Mouse (Mus musculus) kidney, postnatal 0 days (tissue): ENCODE results near the gene Prickle4. TPM values are rescaled to one million over a fixed set of nuclear protein-coding genes. Genes with fewer than 3 reads are reported as not detected.

Source experiments
- ATAC-seq: fragments of 200-750 bp; cut with Nextera tagmentation; replicated peaks from 2 replicates; pipeline ENCODE4 v1.8.0; 2017; ENCODE audit warnings: low read depth, moderate number of reproducible peaks, moderate TSS enrichment, moderate library complexity; ENCODE audit not compliant: low FRiP score
- DNase-seq: peaks from one replicate; pipeline ENCODE4 v3.0.0-alpha.2; 2016; ENCODE audit warnings: low spot score
- H3K27ac ChIP-seq: fragments of 300-500 bp; sonication (generic); 2 replicates; pipeline ENCODE4 v1.5.1; 2014; ENCODE audit warnings: mild to moderate bottlenecking
- H3K27me3 ChIP-seq: fragments of 300-500 bp; sonication (generic); 2 replicates; pipeline ENCODE4 v1.6.1; 2014; ENCODE audit warnings: low read length, mixed read lengths; ENCODE audit not compliant: insufficient read depth
- H3K36me3 ChIP-seq: fragments of 300-500 bp; sonication (generic); 2 replicates; pipeline ENCODE4 v1.6.1; 2014; ENCODE audit warnings: low read length, mixed read lengths; ENCODE audit not compliant: insufficient read depth
- H3K4me1 ChIP-seq: fragments of 300-500 bp; sonication (generic); replicated peaks from 2 replicates; pipeline ENCODE4 v1.6.1; 2014; ENCODE audit warnings: antibody characterized with exemption, low read length, mixed read lengths; ENCODE audit not compliant: insufficient read depth
- H3K4me2 ChIP-seq: fragments of 300-500 bp; sonication (generic); 2 replicates; pipeline ENCODE4 v1.6.1; 2014; ENCODE audit warnings: mild to moderate bottlenecking, low read length, moderate library complexity, mixed read lengths
- H3K4me3 ChIP-seq: fragments of 300-500 bp; sonication (generic); replicated peaks from 2 replicates; pipeline ENCODE4 v1.5.1; 2014; ENCODE audit warnings: low read depth, low read length
- H3K9ac ChIP-seq: fragments of 300-500 bp; sonication (generic); 2 replicates; pipeline ENCODE4 v1.6.1; 2014; ENCODE audit warnings: low read depth, low read length
- H3K9me3 ChIP-seq: fragments of 300-500 bp; sonication (generic); replicated peaks from 2 replicates; pipeline ENCODE4 v1.6.1; 2016; ENCODE audit warnings: low read length, inconsistent platforms, mixed read lengths
- CTCF ChIP-seq: IDR thresholded peaks from 2 replicates; pipeline ENCODE4 v1.5.1; 2016; ENCODE audit warnings: antibody characterized with exemption, low read depth, mild to moderate bottlenecking, moderate library complexity
- WGBS: fragments of 180-500 bp; shearing (Covaris S2); extraction: QIAGEN DNeasy Blood & Tissue Kit; methylation state at CpG from one replicate; pipeline ENCODE4 v1.1.7; 2014; 5-methylcytosine and 5-hydroxymethylcytosine counted together
- polyA plus RNA-seq: library from polyadenylated mRNA; unstranded; fragments of >200 nt; fragmentation: Nextera tagmentation; extraction: Ambion mirVana; gene quantifications from 2 replicates; pipeline ENCODE4 v1.2.1, GENCODE M21; 2015

Prickle4 gene
- polyA plus RNA-seq, 1 experiment from 2014 or later: 1.1 TPM

DNA sequence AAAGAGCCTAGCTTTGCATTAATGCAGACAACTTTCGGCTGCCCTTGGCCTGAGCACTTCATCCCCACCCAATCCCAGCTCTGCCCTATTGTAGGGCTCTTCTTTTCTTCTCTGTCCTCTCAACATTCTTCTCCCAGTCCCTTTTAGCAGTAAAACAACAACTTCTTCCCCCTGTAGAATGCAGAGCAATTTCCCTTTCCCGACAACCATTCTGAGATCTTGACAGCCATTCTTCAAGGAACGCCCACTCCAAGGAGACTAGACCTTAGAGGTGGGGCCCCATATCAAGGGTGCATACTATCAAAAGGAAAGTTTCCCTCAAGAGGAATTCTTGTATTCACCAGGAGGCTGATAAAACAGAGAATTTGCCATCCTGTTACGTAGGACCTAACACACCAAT lies 45.6 kb downstream of the Prickle4 start:
- Histone ChIP-seq H3K36me3 (no peaks in the 10 kb centered on the region), H3K4me2 (no peak overlapping the region), H3K9ac (no peak overlapping the region), H3K27me3 (no peaks in the 10 kb centered on the region), H3K9me3 (no peaks in the 10 kb centered on the region), H3K4me1 (no peaks in the 10 kb centered on the region), H3K27ac (no peak overlapping the region), H3K4me3 (no peak overlapping the region)
- ATAC-seq: no peak
- 67% methylated on average over 4 of the region's 4 CpGs for WGBS
- DNase-seq: no peak
- TF ChIP-seq CTCF: no peak

DNA sequence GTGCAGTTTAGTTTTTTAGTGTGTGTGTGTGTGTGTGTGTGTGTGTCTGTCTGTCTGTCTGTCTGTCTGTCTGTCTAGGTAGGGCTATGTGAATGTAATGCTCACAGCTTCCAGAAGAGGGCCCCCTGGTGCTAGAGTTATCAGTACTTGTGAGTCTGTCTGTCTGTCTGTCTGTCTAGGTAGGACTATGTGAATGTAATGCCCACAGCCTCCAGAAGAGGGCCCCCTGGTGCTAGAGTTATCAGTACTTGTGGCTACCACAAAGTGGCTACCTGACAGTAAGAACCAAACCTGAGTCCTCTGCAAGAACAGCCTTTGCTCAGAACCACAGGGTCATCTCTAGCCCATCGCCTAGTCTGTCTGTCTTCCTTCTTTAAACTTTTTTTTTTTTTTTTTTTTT lies 47.9 kb downstream of the Prickle4 start:
- Histone ChIP-seq H3K9me3 (no peaks in the 10 kb centered on the region), H3K4me2 (no peak overlapping the region), H3K4me3 (no peak overlapping the region), H3K27ac (no peak overlapping the region), H3K27me3 (no peaks in the 10 kb centered on the region), H3K9ac (no peak overlapping the region), H3K4me1 (no peaks in the 10 kb centered on the region), H3K36me3 (no peaks in the 10 kb centered on the region)
- ATAC-seq: no peak
- TF ChIP-seq CTCF: peak; percentile 81
- peak; percentile 71 for DNase-seq
- WGBS: 94% methylated on average over 1 of the region's 1 CpGs

DNA sequence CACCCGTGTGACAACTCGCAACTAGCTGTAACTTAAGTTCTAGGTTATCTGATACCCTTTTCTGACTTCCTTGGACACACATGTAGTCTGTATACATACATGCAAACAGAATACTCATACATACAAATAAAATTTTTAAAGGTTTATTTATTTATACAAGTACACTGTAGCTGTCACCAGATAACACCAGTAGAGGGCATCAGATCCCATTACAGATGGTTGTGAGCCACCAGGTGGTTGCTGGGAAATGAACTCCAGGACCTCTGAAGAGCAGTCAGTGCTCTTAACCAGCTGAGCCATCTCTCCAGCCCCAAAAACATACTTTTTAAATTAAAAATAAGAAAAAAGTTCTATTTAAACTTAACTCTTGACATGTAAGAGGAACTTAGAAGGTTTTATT lies 51.5 kb downstream of the Prickle4 start:
- Histone ChIP-seq H3K4me3 (no peak overlapping the region), H3K4me2 (no peak overlapping the region), H3K9me3 (no peaks in the 10 kb centered on the region), H3K4me1 (no peaks in the 10 kb centered on the region), H3K27me3 (no peaks in the 10 kb centered on the region), H3K27ac (no peak overlapping the region), H3K36me3 (no peaks in the 10 kb centered on the region), H3K9ac (no peak overlapping the region)
- peak; percentile 34 for TF ChIP-seq CTCF
- WGBS: 77% methylated on average over 2 of the region's 2 CpGs
- no peak for ATAC-seq
- no peak for DNase-seq

Other genes with a start within 250 kb of the Prickle4 start
- gene Taf8, start 192.4 kb downstream of the Prickle4 start, polyA plus RNA-seq: 21.4 and 24.9 TPM in 2 replicates
- 199 and 202 TPM in 2 replicates for gene Ccnd3, start 189.7 kb downstream of the Prickle4 start, polyA plus RNA-seq
- 14.7 and 15.7 TPM in 2 replicates for gene Bysl, start 83.2 kb downstream of the Prickle4 start, polyA plus RNA-seq
- gene Med20, start 83.2 kb downstream of the Prickle4 start, polyA plus RNA-seq: 37.6 and 37.9 TPM in 2 replicates
- 1.5 and 1.8 TPM in 2 replicates for gene Gm20517, start 83.1 kb downstream of the Prickle4 start, polyA plus RNA-seq
- gene Usp49, start 64.0 kb downstream of the Prickle4 start, polyA plus RNA-seq: 2.9 and 4.1 TPM in 2 replicates
- gene Tomm6, start 6.3 kb downstream of the Prickle4 start, polyA plus RNA-seq: 450 and 462 TPM in 2 replicates
- 6.8 and 8.3 TPM in 2 replicates for gene Frs3, start 5.7 kb downstream of the Prickle4 start, polyA plus RNA-seq
- gene Gm21981, start 281 bp downstream of the Prickle4 start, polyA plus RNA-seq: 0.25 and 0.36 TPM in 2 replicates
- gene Pgc, start 32.1 kb upstream of the Prickle4 start, polyA plus RNA-seq: 0.08 and 0.09 TPM in 2 replicates
- gene Tfeb, start 42.3 kb upstream of the Prickle4 start, polyA plus RNA-seq: 23.0 and 23.1 TPM in 2 replicates
- 5.5 and 6.2 TPM in 2 replicates for gene Mdfi, start 140.0 kb upstream of the Prickle4 start, polyA plus RNA-seq
- gene Foxp4, start 229.9 kb upstream of the Prickle4 start, polyA plus RNA-seq: 7.7 and 9.5 TPM in 2 replicates